Mouse (Mus musculus) brain, adult 2 months (tissue): ENCODE data around the gene Tecta.
A peak's percentile ranks its signal among the peaks of the same experiment; 100 is the strongest.

ENCODE experiments used
- DNase-seq: peaks from one replicate; pipeline ENCODE4 v3.0.0; 2011; ENCODE audit warnings: low read depth, low spot score

Gene Tecta

DNA sequence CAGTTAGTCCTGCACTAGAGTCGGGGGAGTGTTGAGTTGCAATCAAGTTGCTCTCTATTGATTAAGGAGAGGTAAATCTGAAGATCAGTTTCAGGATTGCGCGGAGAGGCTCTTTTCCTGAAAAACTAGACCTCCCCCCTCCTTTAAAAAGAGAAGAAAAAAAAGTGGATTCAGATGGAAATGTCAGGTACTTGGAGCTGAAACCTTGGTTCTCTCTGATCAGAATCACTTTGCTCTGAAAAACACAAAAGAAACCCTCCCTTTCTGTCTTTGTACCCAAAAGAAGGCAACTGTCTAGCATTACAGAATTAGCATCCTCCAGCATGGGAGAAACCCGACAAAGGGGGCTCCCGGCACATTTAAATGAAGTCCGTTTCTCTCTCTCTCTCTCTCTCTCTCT, at the start of gene Tecta:
Gene Tecta (minus strand): TSS at position 101 of the 400 bp plus-strand sequence.
- no peak for DNase-seq

- no peak for DNase-seq
Measured at GRCm38 (mm10) chr9:42449043-42449442, 49.3 kb upstream of the Tecta start.

GRCm38 (mm10) chr9:42442100-42442499, 42.4 kb upstream of the Tecta start:
- DNase-seq: peak; percentile 59

DNA sequence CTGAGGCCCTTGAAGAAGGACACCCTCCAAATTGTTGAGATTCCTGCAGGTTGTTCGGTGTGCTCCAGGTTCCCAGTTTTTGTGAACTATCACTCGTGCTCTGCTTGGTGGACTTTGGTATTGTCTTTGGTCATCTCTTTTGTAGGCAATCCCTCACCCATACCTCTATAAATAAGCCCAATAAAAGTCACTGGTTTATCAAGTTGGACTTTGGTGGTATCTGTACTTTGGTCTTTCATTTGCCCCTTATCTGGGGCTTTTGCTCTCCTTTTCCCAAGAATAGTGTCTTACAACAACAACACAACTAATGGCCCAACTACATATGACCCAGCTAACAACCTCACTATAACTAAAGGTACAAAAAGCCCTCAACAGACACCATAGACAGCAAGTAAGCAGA, 41.5 kb upstream of the Tecta start:
- DNase-seq: no peak

GRCm38 (mm10) chr9:42439446-42439845, 39.7 kb upstream of the Tecta start:
- no peak for DNase-seq

- DNase-seq: no peak
Measured at GRCm38 (mm10) chr9:42432155-42432554, 32.4 kb upstream of the Tecta start.

- no peak for DNase-seq
Measured at GRCm38 (mm10) chr9:42431606-42432005, 31.9 kb upstream of the Tecta start.

GRCm38 (mm10) chr9:42428060-42428924, 28.6 kb upstream of the Tecta start:
- DNase-seq: peak; percentile 77

- DNase-seq: no peak
Measured at GRCm38 (mm10) chr9:42426661-42427358, 27.1 kb upstream of the Tecta start.

DNA sequence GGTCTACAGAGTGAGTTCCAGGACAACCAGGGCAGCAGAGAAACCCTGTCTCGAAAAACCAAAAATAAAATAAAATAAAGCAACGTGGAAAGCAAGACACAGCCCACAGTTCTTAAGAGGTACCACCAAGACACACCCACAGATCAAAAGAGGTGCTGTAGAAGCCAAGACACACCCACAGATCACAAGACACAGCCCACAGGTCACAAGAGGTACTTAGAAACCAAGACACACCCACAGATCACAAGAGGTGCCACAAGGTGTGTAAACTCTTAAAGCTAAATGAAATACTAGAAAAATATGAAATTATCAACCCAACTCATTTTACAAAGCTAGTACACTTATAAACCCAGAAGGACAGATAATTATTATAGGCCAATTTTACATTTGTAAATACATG, 23.9 kb upstream of the Tecta start:
- no peak for DNase-seq

DNA sequence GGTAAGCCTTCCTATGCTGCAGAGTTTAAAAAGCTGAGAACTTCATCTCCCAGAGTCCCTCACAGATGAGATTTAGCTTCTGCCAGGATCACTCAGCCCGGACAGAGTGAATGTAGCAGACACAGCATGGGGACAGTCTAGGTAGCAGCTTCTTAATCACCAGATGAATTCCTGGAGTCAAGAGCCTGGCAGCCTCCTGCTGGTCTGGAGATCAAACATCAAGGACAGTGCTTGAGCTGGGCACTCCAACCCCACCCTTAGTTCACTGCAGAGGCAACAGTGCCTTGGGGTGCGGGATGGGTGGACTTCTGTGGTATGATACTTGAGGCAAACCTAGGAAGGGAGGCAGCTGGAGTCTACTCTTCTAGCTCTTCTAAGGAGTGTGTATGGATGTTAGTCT, 20.0 kb upstream of the Tecta start:
- no peak for DNase-seq

DNA sequence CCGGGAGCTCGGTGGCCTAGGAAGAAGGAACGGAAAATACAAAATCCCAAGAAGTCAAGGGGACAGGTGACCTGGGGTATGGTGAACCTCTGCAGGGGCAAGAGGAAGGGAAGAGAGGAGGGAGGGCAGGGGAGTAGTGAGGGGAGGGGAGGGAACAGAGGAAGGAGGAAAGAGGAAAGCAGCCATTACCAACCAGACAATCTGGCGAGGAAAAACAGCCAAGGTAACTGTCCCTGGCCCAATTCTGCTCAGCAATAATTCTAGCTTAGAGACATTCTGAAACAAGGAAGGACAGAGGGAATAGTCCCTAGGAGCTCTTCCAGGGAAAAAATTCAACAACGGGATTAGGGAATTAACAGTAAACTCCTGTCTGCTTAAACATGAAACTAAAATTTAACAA, 19.1 kb upstream of the Tecta start:
- DNase-seq: peak; percentile 50

DNA sequence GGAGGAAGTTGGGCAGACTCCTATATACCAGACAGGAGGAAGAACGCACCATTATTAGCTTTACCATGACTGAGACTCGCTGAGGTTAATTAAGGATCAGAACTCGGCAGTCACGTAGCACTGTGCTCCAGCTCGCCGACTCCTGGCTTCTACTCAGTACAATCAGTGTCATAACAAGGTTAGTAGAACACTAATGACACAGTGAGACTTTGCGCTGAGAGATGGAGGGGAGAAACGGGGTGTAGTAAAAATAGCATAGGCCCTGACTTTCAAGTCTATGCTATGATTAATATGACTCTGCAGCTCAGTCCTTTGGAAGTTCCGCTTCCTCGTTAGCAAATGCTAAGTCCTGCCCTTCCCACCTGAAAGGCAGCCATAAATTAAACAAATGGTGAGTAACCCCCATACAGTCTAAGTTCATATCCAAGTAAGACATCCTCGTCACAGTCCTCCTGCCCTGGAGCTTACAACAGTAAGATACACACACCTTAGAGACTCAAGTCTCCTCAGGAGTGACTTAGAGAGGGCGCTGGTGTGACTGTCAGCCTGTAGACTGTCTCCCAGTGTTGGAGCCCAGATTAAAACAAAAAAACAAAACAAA, 17.7 kb upstream of the Tecta start:
- DNase-seq: peak; percentile 57

DNA sequence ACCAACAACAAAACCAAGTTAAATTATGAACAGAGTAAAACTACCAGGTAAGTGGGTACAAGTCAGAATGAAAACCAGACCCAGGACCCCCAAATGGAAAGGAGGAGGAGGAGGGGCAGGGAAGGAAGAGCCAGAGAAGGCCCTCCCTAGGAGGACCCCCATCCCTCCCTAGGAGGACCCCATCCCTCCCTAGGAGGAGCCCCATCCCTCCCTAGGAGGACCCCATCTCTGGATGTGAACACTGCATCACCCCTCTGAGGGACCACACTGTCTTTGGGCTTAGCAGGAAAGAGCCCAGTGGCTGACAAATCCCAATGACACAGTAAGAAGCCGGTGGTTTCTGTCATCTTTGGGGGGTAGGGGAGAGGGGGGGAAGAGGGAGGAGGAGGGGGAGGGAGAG, 15.5 kb upstream of the Tecta start:
- DNase-seq: no peak

GRCm38 (mm10) chr9:42413345-42413744, 13.6 kb upstream of the Tecta start:
- DNase-seq: peak; percentile 71

GRCm38 (mm10) chr9:42411296-42411695, 11.6 kb upstream of the Tecta start:
- no peak for DNase-seq

GRCm38 (mm10) chr9:42405736-42406135, 6.0 kb upstream of the Tecta start:
- peak; percentile 81 for DNase-seq

- peak; percentile 60 for DNase-seq
Measured at GRCm38 (mm10) chr9:42401486-42401885, 1.8 kb upstream of the Tecta start.

GRCm38 (mm10) chr9:42396141-42396540, 3.6 kb downstream of the Tecta start:
- DNase-seq: no peak

GRCm38 (mm10) chr9:42394903-42395302, 4.8 kb downstream of the Tecta start:
- DNase-seq: peak; percentile 36

- peak; percentile 78 for DNase-seq
Measured at GRCm38 (mm10) chr9:42394321-42394720, 5.4 kb downstream of the Tecta start.

DNA sequence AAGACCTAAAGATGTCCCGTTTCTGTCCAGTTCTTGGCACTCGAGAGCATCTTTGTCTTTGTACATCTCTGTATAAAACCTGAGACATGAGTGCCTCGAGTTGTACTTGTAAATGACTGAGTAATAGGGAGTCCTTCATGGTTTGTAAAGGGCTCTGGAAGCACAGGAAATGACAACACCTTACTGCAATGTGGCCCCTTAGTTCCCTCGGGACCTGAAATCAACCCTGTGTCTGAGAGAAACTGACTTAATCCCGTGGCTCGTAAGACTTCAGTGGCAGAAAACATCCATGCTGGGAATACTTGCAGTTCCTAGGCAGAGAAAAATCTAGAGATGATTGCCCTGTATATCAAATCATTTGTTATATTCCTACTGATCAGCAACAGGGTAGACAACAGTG, 6.8 kb downstream of the Tecta start:
- DNase-seq: no peak

DNA sequence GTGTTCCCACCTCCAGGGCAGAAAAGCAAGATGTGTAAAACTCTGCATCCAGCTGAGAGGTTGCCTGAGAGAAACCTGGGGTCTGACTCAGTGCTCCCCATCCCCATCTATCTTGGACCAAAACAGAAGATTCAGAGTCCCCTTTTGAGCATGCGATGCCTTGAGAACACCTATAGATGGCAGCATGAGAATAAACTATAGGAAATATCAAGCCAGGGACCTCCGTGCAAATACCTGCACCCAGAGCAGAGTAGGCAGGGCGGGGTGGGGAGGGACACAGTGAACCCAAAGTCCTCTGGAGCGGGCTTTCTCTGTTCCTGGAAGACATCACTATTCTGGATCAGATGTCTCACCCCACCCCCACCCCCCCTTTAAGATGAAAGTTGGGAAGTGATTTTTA, 11.2 kb downstream of the Tecta start:
- peak; percentile 47 for DNase-seq
